Mouse (Mus musculus) frontal cortex, adult (tissue): Measurements from ENCODE around the gene Nexmif.
"Not testable (repeated sequence)": the region's sequence is repeated elsewhere in the genome, so short reads cannot be mapped to it uniquely, and the experiment has no call there.

Source experiments
- ATAC-seq: cut with Nextera tagmentation; 2 replicates; pipeline ENCODE4 v1.9.2; 2017; ENCODE audit warnings: mild to moderate bottlenecking, moderate library complexity, mixed read lengths; ENCODE audit not compliant: low TSS enrichment

Nexmif gene

DNA sequence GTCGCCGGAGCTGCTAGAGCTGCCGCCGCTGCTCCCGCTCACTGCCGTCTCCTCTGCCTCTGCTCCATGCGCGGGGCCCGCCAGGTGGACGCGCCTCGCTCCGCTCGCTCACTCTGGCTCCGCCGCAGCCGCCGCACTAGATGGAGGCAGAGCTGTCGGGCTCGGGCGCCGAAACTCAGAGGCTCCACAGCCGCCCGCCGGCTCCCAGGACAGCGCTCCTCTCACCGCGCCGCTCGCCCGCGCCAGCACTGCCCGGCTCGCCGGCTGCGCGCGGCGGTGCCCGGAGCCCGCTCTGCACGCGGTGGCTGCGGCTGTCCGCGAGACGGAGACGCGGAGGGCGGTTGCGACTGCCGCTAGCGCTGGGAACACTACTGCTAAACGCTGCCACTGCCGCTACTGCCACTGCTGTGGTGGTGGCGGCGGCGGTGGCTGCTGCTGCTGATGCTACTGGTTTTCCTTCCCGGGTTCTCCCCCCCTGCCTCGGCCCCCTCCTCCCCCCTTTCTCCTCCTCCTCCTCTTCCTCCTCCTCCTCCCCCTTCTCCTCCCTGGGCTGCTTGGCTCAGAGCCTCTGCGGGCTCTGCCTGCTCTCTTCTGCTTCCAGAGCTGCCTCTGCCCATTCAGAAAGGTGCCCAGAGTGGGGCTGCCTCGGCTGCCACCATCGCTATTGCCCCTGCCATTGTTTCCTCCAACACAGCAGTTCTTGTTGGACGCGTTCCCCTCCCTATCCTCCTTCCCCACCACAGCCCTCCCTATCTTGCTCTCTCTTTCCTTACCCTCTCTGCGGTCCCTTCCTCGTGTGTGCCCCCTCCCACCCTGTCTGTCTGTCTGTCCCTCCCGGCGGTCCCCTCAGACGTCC lies at the start of gene Nexmif:
TSS of gene Nexmif (minus strand) at position 450 of the 856 bp plus-strand sequence.
- ATAC-seq, result peak; percentile 70

DNA sequence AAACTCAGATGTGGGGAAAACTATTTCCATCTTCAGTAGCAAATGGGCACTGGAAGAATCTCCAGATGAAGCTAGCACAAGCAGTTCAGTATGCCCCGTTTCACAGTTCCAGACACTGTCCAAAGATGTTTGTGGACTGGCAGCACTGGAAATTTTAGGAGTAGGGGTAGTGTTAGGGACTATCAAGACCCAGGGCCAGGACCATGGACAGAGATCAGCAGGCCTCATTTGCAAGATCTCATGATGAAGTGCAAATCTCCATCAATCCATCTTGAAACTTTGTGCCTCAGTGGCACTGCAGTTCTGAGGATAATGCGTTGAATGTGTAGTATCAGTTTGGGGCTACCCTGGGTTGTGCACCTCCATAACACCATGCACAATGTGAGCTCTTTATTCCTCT lies 7.7 kb upstream of the Nexmif start:
- ATAC-seq, result no peak

- ATAC-seq, result no peak
These were observed 681 bp upstream of the Nexmif start for GRCm38 (mm10) chrX:104201592-104202139.

DNA sequence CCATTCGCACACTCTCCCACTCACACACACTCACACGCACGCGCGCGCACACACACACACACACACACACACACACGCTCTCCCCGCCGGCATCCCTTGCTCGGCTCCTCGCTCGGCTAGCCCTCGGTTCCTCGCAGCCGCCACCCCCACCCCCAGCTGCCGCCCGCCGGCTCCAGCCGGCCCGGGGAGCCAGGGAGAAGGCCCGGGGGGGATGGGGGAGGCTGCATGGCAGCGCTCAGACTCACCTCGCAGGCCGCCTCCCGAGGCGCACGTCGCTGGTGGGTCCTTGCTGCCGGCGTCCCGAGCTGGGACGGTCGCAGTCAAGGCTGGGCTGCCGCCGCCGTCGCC lies 623 bp downstream of the Nexmif start:
- peak; percentile 58 for ATAC-seq

- peak; percentile 50 for ATAC-seq
These were observed 1.2 kb downstream of the Nexmif start for GRCm38 (mm10) chrX:104199611-104200387.

GRCm38 (mm10) chrX:104199070-104199469 lies 1.9 kb downstream of the Nexmif start:
- no peak for ATAC-seq

DNA sequence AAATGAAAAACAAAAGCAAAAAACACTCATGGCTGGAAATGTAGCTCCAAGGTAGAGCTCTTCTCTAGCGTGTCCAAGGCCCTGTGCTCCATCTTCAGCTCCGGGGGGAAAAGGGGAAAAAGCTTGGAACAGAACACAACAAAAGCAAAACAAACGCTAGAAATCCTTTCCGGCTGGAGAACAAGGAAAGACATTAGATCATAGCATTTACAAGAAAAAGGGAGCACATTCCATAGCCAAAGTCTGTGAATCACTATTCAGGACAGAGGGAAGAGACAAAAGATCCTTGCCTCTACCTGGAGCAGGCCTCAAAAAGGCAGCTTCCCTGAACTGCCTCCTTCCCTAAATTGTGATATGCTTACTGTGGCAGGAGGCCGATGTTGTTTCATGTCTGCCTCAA lies 4.4 kb downstream of the Nexmif start:
- ATAC-seq, result no peak

DNA sequence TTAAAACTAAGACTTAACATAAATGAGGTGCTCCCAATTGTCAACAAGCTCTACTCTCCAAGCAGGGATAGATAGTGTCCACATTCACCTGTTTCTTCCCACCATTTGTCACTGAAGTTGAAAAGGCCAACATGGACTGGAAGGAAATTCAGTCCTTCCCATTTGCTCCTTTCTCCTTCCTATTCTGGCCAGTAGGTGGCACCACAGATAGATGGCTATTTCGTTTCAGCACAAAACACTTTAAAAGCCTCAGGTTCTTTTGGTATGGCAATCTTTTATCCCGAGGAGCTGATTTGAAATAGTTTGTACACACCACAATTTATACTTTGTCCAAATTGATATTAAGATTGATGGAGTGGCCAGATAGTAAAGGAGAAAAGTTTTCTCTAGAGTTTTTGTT lies 21.7 kb downstream of the Nexmif start:
- 0 out of 2 replicates have a peak, but pooled peaks have one; percentile 50 for ATAC-seq

DNA sequence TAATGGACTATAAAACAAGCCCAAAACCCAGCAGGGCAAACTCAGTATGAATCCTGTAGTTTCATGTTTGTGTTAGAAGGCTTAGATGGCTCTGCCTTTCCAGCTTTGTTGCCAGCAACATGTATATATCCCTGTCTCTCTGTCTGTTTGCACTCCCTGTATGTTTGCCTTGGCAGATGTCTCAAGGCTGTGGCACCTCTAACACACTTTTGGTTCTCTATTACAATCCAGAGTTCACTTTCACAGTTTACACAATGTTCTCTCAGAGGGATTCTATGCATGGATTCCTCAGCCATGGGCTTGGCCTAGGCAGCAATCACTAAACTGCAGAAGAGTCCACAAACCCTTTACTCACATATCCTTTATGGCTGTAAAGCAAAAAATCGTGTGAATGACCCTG lies 50.9 kb downstream of the Nexmif start:
- ATAC-seq, result no peak

DNA sequence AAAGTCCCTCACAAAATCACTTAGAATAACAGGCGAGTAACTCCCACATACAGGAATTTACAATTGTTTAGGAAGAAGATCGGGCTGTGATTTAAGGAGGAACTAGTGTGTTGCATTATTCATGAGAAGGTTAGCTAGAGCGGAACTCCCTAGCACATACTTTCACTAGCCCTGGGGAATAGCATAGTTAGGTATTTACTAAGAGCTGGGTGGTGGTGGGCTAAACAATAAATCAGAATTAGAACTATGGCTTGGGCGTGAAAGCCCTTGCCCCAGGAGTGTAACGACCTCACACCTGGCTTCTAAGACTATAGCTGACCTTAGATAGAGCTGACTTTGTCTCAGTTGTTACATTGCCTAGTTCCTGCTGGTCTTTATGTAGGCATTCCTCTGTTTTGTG lies 85.7 kb downstream of the Nexmif start:
- not testable (repeated sequence) for ATAC-seq

DNA sequence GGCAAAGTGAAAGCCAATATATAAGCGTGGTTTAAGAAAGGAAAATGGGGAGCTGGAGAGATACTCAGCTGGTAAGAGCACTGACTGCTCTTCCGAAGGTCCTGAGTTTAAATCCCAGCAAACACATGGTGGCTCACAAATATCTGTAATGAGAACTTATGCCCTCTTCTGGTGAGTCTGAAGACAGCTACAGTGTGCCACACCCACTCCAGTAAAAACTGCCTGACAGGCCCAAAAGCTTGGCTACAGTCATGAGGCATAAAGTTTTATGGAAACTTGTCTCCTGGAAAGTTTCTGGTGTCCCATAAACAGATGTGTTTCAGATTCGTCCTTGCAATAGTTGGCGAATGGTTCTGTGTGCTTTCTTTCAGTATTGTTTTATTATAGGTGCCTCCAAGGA lies 86.4 kb downstream of the Nexmif start:
- no peak for ATAC-seq

GRCm38 (mm10) chrX:104054848-104055247 lies 146.1 kb downstream of the Nexmif start:
- no peak for ATAC-seq

DNA sequence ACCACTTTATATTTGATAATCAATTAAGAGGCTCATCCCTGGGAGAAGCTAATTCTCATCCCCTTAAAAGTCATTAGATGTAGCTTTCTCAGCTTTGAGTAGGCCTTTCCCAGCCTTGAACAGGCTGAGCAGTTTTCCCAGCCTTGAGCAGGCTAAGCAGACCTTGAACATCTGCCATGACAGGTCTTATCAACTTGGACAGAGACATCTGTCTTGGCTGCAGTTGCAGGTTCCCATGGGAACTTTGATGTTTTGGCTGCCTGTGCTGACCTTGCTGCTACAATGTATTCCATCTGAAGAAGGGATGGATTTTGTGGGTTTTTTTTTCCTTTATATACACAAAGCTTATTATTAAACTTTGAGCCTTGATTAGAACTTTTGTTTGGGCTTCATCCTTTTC lies 160.7 kb downstream of the Nexmif start:
- no peak for ATAC-seq

- no peak for ATAC-seq
These were observed 167.1 kb downstream of the Nexmif start for GRCm38 (mm10) chrX:104033843-104034242.

DNA sequence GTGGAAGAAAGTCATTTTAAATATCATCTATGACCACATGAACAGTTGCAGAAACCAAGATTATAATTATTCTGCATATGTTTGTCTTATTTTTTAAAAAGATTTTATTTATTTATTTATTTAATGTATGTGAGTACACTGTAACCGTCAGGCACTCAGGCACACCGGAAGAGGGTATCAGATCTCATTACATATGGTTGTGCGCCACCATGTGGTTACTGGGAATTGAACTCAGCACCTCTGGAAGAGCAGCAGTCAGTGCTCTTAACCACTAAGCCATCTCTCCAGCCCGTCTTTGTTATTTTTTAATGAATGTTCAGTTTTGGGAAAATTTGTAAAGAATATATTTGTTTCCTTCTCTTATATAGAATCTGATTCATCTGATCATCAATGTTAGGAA lies 168.2 kb downstream of the Nexmif start:
- no peak for ATAC-seq
